Mouse (Mus musculus): ENCODE results near the gene Mobp.

DNA sequence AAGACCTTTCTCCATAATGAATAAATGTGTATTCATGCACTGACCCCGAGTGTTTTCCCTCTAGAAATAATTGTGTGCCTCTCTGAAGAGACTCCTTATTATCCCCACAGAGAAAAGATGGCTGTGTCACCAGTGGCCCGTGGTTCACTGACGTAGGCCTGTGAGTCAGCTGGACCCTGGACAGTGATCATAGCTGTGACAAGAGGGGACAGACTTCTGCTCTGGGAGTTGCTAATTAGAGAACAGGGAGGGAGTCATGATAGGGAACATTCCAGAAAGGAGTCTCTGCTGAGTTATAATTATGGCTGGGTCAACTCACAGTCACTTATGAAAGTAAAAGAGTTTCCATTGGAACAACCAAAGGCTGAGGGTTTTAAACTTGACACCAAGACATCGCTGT is 61.4 kb downstream of the Mobp start:
- TF ChIP-seq CTCF (IDR thresholded peaks at IDR 0.05; ENCODE audit: control insufficient read depth, insufficient read depth, insufficient replicate concordance, low read depth, low read length), result no peak
- no peak for TF ChIP-seq POLR2A (IDR thresholded peaks at IDR 0.05; ENCODE audit: control insufficient read depth, low read depth, low read length)

Measured in testis, adult 2 months (tissue).